Mouse (Mus musculus) neutrophil, adult 59 days (primary cell): Measurements from ENCODE around the gene Ifitm1. TPM values are rescaled to one million over a fixed set of nuclear protein-coding genes. Genes with fewer than 3 reads are reported as not detected.

Source experiments
- total RNA-seq, 2 experiments: library from RNA; stranded (reverse); gene quantifications; 1 replicate in 1 of 2; 2 replicates in 1 of 2; pipeline ENCODE4 v1.2.4; 2023

Ifitm1 gene
- total RNA-seq = 100 to 1,000 TPM; 290 to 313 TPM

GRCm38 (mm10) chr7:140966921-140967320 lies at the start of gene Ifitm1:
TSS of gene Ifitm1 (plus strand) at chr7:140967221.

DNA sequence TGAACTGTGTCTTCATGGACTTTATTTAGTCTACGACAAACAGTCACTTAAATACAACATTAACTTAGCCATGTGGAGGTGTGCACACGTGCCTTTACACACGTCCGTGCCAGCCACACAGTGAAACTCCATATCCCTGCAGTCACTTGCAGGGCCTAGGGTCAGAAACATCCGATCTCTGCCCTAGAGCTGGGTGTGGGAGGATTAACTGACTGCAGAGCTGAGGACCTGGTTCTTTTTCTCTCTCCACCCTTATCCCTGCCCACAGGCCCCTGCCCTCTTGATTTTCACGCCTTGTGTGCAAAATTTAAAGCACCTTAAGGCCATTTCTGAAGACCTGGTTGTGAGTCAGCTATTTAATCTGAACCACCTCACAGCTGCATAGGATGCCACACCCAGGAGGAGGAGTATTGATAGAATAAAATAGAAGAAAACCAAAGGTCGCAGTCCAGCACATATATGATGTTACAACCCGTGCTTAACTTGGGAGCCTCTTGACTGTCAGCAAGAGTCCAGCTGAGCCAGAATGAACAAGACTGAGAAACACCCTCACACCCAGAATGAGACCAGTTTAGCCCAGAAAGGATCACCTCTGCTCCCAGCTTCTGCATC lies 46.5 kb upstream of the Ifitm1 start, which contains the start of gene Nlrp6:
Gene Nlrp6 (plus strand): TSS at position 485 of the 612 bp plus-strand sequence.

DNA sequence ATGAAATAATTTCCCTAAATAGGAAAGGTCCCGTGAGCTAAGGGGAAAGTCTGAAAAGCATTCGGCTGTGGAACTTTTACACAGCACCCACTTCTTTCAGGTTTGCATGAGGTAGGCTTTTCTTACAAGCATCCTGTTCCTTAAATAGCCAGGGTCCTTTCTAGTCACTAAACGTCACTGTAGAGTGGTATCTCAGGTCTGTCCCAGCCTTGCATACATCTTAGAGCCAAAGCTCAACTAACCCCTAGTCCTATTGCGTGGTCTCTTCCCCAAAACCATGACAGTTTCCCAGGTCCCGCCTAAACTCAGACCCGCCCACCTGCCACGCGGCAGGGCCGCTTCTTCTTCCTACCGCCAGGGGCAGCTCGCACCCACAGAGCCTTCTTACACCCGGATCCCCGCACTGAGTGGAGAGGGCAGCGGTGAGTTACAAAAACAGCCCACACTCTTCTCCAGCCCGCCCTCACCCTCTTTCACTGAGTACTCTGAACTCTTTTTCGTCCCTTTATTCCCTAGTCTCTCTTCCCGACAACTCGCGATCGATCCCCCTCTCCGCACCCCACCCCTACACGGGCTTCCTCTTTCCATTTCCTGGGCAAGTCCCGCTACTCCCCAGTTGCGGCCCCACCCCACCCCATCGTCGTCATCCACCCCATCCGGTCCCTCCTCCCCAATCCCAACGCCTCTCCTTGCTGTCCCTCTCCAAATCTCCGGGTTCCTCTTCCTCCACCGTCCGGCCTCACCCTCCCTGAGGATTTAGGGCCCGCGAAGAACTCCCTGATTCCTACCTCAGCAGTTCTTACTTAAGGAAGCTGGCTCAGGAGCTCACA lies 25.6 kb upstream of the Ifitm1 start, which contains the start of gene Pgghg:
Gene Pgghg (plus strand): TSS at position 170 of the 830 bp plus-strand sequence.

DNA sequence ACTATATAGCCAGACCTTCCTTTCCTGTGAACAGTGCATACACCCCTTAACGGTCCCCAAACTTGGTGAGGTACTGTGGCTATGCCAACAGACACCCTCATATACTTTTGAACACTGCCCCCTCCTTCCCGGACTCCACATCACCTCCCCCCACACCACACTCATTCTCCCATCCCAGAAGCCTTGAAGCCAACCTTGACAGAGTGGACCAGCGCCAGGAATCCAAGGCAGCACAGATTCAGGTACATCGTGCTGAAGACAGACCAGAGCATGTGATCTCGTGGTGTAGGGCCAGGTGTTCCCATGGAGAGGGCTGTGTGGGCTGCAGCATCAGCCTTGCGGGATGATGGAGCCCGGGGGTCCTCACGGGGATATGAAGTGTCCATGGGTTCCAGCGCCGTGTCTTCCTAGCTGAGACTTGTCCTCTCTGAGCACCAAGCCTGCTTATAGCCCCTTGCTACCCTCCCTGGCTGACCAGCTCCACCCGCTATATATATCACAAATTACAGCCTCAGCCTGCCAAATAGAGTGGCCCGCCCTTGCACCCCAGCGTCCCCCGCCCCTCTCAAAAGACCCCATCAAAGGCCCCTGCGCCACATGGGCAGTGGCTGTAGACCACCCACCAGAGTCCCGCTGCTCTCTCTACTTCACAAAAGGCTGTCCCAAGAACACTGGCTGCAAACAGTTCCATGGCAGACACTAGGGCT lies 17.0 kb upstream of the Ifitm1 start, which contains the start of gene Ifitm5:
Gene Ifitm5 (minus strand): TSS at position 468 of the 707 bp plus-strand sequence.

DNA sequence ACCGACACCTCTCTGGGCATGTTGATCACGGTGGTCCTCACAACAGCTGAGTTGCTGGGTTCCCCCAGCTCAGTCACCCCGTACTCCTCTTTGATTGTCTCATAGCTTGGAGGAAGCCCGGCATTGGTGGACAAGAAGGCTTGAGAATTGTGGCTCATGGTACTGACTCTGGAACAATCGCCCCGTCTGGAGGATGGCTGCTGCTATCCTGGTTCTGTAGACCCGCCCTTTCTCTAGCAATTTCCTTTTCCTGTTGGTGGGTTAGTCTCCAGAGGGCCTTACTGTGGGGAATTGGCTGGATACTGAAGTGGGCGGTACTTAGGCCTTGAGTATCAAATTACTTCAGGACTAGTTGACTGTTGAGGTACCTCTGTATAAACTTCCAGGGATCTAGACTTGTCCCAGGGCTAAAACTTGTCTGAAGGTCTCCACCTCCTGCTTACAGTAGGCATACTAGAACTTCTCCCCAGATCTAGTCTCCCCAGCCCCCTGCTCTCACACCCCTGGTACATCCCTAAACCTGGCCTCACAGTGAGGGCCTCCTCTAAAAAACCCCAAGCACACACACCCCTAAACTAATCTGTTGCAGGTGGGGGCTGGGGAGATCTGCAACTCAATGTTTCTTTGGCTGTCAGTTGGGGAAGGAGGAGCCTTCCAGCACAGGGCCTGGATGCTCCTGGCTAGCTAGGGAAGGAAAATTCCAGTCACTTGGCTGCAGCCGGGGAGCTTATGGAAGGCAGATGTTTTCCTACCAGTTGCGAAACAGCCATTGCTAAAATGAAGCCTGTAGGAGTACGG lies 11.1 kb upstream of the Ifitm1 start, which contains the start of the genes Gm45717 and Ifitm2:
Gene Gm45717 (minus strand): TSS at position 180 of the 798 bp plus-strand sequence.
Gene Ifitm2 (minus strand): TSS at position 230 of the 798 bp plus-strand sequence.

DNA sequence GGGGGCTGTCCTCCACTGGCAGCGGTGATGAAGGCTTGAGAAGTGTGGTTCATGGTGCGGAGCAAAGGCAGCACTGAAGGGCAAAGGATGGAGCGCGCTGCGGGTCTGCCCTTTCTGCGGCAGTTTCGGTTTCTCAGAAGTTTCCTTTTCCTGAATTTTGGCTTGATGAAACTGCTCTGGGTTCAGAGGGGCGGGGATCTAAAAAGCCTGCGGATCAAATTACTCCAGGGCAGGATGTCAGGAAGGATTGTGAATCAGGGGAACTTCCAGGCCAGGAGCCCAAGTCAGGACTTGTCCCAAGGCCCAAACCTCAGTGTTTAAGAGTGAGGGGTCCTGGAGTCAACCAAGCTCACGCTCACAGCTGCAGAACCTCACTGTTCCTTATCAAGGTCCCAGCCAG lies 43.6 kb downstream of the Ifitm1 start, which contains the start of gene Ifitm3:
Gene Ifitm3 (minus strand): TSS at position 178 of the 400 bp plus-strand sequence.

DNA sequence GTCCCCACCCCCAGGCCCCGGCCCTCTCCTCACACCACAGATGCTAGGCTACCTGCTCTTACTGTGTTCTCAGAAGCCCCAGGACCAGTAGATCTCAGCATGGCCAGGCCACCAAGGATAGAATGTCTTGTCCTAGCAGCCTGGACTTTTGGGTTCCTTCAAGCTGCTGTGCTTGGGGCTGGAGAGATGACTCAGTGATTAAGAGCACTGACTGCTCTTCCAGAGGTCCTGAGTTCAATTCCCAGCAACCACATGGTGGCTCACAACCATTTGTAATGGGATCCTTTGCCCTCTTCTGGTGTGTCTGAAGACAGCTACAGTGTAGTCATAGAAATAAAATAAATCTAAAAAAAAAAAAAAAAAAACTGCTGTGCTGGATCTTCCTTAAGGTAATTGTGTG lies 50.8 kb downstream of the Ifitm1 start, which contains the start of gene Ifitm6:
Gene Ifitm6 (minus strand): TSS at position 101 of the 400 bp plus-strand sequence.

Other genes starting within 250 kb of the Ifitm1 start
- gene Cyp2e1, start 203.5 kb upstream of the Ifitm1 start, total RNA-seq = not detected
- not detected for gene Syce1, start 179.4 kb upstream of the Ifitm1 start, total RNA-seq
- gene Zfp941, start 145.0 kb upstream of the Ifitm1 start, total RNA-seq = under 1 TPM; 0.11 to 0.13 TPM
- not detected for gene Urah, start 132.2 kb upstream of the Ifitm1 start, total RNA-seq
- gene Scgb1c1, start 121.7 kb upstream of the Ifitm1 start, total RNA-seq = not detected
- gene Odf3, start 119.4 kb upstream of the Ifitm1 start, total RNA-seq = not detected
- not detected for gene Gm45785, start 110.9 kb upstream of the Ifitm1 start, total RNA-seq
- gene Ric8a, start 110.3 kb upstream of the Ifitm1 start, total RNA-seq = 100 to 1,000 TPM; 105 to 107 TPM
- gene Bet1l, start 109.6 kb upstream of the Ifitm1 start, total RNA-seq = 10 to 100 TPM; 21.7 to 23.7 TPM
- 100 to 1,000 TPM; 100 to 112 TPM for gene Psmd13, start 85.3 kb upstream of the Ifitm1 start, total RNA-seq
- gene Sirt3, start 84.9 kb upstream of the Ifitm1 start, total RNA-seq = 10 to 100 TPM in 1 of 2 experiments, 1 to 10 TPM in 1; 9.6 to 13.1 TPM
- not detected for gene Cox8b, start 66.8 kb upstream of the Ifitm1 start, total RNA-seq
- under 1 TPM; 0.09 to 0.16 TPM for gene Nlrp6, start 46.3 kb upstream of the Ifitm1 start, total RNA-seq
- 10 to 100 TPM; 21.4 to 25.2 TPM for gene Pgghg, start 25.8 kb upstream of the Ifitm1 start, total RNA-seq
- 1 to 10 TPM; 1.5 to 3.2 TPM for gene Ifitm5, start 16.9 kb upstream of the Ifitm1 start, total RNA-seq
- not detected for gene Gm45717, start 11.3 kb upstream of the Ifitm1 start, total RNA-seq
- 100 to 1,000 TPM; 431 to 529 TPM for gene Ifitm2, start 11.2 kb upstream of the Ifitm1 start, total RNA-seq
- 100 to 1,000 TPM; 439 to 533 TPM for gene Ifitm3, start 43.5 kb downstream of the Ifitm1 start, total RNA-seq
- 100 to 1,000 TPM; 869 to 973 TPM for gene Ifitm6, start 50.7 kb downstream of the Ifitm1 start, total RNA-seq
- not detected for gene Gm17387, start 61.9 kb downstream of the Ifitm1 start, total RNA-seq
- gene B4galnt4, start 93.9 kb downstream of the Ifitm1 start, total RNA-seq = 1 to 10 TPM in 1 of 2 experiments, under 1 TPM in 1; 0.67 to 1.2 TPM
- 1 to 10 TPM; 3.6 to 5.5 TPM for gene Pkp3, start 111.0 kb downstream of the Ifitm1 start, total RNA-seq
- 1 to 10 TPM; 6.6 to 7.4 TPM for gene Sigirr, start 133.4 kb downstream of the Ifitm1 start, total RNA-seq
- not detected for gene Ano9, start 150.6 kb downstream of the Ifitm1 start, total RNA-seq
- gene Ptdss2, start 155.2 kb downstream of the Ifitm1 start, total RNA-seq = 10 to 100 TPM in 1 of 2 experiments, 1 to 10 TPM in 1; 7.5 to 14.3 TPM
- 100 to 1,000 TPM in 1 of 2 experiments, 10 to 100 TPM in 1; 85.6 to 106 TPM for gene Rnh1, start 205.6 kb downstream of the Ifitm1 start, total RNA-seq
- 10 to 100 TPM; 30.0 to 30.9 TPM for gene Hras, start 226.8 kb downstream of the Ifitm1 start, total RNA-seq
- 1 to 10 TPM; 3.8 to 5.6 TPM for gene Lrrc56, start 226.9 kb downstream of the Ifitm1 start, total RNA-seq
- gene Lmntd2, start 246.9 kb downstream of the Ifitm1 start, total RNA-seq = under 1 TPM; 0.18 to 0.22 TPM
- 1 to 10 TPM; 4.0 to 5.0 TPM for gene Rassf7, start 248.6 kb downstream of the Ifitm1 start, total RNA-seq